Mouse (Mus musculus): ENCODE measurements around the gene Slc7a7. TPM values are rescaled to one million over a fixed set of nuclear protein-coding genes. Genes with fewer than 3 reads are reported as not detected.
A peak's percentile ranks its signal among the peaks of the same experiment; 100 is the strongest.

Gene Slc7a7
- total and polyA plus RNA-seq, 2 experiments, result 2.3 to 4.1 TPM

DNA sequence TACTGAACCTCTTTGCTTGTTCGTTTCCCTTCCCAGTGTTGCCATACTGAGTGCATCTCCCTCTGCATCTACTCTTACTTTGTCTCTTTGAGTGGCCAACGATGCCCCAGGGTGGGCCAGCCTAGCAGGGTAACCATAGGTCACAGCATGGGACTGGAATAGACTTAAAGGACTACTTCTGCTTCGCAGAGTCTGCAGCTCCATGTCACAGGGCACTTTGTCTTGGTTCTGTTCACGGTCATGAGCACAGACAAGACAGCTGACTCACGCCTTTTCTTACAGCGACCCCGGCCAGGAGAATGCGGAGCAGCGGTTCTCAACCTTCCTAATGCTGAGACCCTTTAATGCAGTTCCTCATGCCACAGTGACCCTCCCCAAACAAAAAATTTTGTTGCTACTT is 34.9 kb downstream of the Slc7a7 start:
- H3K9ac ChIP-seq (ENCODE audit: low read depth, low read length), result no peak overlapping the region
- no peaks in the 10 kb centered on the region for H3K79me2 ChIP-seq (ENCODE audit: control insufficient read depth, insufficient read depth, low read length)
- H3K4me3 ChIP-seq (ENCODE audit: insufficient read depth, low read depth, low read length), result no peak overlapping the region
- H3K27ac ChIP-seq (replicated peaks; ENCODE audit: insufficient read depth, low read depth, low read length), result peak overlapping the region; percentile 61
- 71% methylated on average over 9 of the region's 9 CpGs for WGBS
- H3K36me3 ChIP-seq (ENCODE audit: control insufficient read depth, insufficient read depth, low read length), result no peaks in the 10 kb centered on the region
- H3K4me1 ChIP-seq (ENCODE audit: control insufficient read depth, insufficient read depth, low read length), result peaks cover 19% of the 10 kb centered on the region
- DNase-seq (ENCODE audit: extremely low read depth, low read depth, low spot score), result no peak
- H3K27me3 ChIP-seq (ENCODE audit: control insufficient read depth, insufficient read depth, low read length), result no peaks in the 10 kb centered on the region
- TF ChIP-seq POLR2A (IDR thresholded peaks at IDR 0.05; ENCODE audit: extremely low read depth, insufficient read depth, low read length) (no peak), CTCF (IDR thresholded peaks at IDR 0.05; ENCODE audit: low read depth, low read length) (no peak)

DNA sequence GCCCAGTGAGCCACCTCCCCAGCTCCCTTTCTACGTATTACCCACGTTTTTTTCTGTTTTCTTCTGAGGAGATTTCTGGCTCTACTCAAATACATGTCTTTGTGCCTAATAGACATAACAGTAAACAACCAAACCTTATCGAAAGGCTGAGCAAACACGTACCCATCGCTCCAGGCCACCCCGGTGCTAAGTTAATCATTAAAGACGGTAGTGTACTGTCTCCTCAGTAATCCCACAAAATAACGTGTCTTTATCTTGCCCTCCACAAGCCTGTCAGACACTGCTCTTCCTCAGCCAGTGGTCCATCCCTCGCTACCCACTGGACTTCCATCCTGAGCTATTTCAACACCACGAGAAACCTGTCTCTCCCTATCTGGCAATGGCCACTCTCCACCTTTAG is 35.8 kb downstream of the Slc7a7 start:
- peak; percentile 86 for DNase-seq (ENCODE audit: extremely low read depth, low read depth, low spot score)
- peak overlapping the region; percentile 83 for H3K27ac ChIP-seq (replicated peaks; ENCODE audit: insufficient read depth, low read depth, low read length)
- H3K79me2 ChIP-seq (ENCODE audit: control insufficient read depth, insufficient read depth, low read length), result no peaks in the 10 kb centered on the region
- H3K4me3 ChIP-seq (ENCODE audit: insufficient read depth, low read depth, low read length), result no peak overlapping the region
- H3K36me3 ChIP-seq (ENCODE audit: control insufficient read depth, insufficient read depth, low read length), result no peaks in the 10 kb centered on the region
- H3K4me1 ChIP-seq (ENCODE audit: control insufficient read depth, insufficient read depth, low read length), result peaks cover 19% of the 10 kb centered on the region
- H3K27me3 ChIP-seq (ENCODE audit: control insufficient read depth, insufficient read depth, low read length), result no peaks in the 10 kb centered on the region
- no peak overlapping the region for H3K9ac ChIP-seq (ENCODE audit: low read depth, low read length)
- TF ChIP-seq POLR2A (IDR thresholded peaks at IDR 0.05; ENCODE audit: extremely low read depth, insufficient read depth, low read length) (no peak), CTCF (IDR thresholded peaks at IDR 0.05; ENCODE audit: low read depth, low read length) (no peak)
- WGBS, result 19% methylated on average over 10 of the region's 10 CpGs

DNA sequence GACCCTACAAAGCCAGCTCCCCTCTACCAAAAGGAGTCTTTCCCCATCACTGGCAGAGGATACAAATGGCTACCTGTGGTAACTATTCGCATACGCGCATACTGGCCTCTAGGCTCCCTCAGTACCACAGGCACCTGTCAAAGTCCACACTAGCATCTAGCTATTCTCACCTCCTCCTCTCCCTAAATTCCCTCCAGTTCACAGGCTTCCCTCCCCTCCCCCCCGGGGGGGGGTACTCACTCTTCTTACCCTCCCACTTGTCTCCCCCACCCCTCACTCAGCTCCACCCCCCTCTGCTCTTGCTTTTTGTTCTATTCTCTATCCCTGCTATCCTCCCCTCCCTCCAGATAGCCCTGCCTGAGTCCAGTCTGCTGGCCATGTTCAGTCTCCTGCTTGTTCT is 37.0 kb downstream of the Slc7a7 start:
- WGBS, result 79% methylated on average over 4 of the region's 4 CpGs
- Histone ChIP-seq H3K9ac (ENCODE audit: low read depth, low read length) (no peak overlapping the region), H3K4me3 (ENCODE audit: insufficient read depth, low read depth, low read length) (no peak overlapping the region), H3K36me3 (ENCODE audit: control insufficient read depth, insufficient read depth, low read length) (no peaks in the 10 kb centered on the region), H3K27me3 (ENCODE audit: control insufficient read depth, insufficient read depth, low read length) (no peaks in the 10 kb centered on the region), H3K27ac (replicated peaks; ENCODE audit: insufficient read depth, low read depth, low read length) (no peak overlapping the region), H3K4me1 (ENCODE audit: control insufficient read depth, insufficient read depth, low read length) (peaks cover 19% of the 10 kb centered on the region), H3K79me2 (ENCODE audit: control insufficient read depth, insufficient read depth, low read length) (no peaks in the 10 kb centered on the region)
- TF ChIP-seq CTCF (IDR thresholded peaks at IDR 0.05; ENCODE audit: low read depth, low read length) (no peak), POLR2A (IDR thresholded peaks at IDR 0.05; ENCODE audit: extremely low read depth, insufficient read depth, low read length) (no peak)
- DNase-seq (ENCODE audit: extremely low read depth, low read depth, low spot score), result no peak

DNA sequence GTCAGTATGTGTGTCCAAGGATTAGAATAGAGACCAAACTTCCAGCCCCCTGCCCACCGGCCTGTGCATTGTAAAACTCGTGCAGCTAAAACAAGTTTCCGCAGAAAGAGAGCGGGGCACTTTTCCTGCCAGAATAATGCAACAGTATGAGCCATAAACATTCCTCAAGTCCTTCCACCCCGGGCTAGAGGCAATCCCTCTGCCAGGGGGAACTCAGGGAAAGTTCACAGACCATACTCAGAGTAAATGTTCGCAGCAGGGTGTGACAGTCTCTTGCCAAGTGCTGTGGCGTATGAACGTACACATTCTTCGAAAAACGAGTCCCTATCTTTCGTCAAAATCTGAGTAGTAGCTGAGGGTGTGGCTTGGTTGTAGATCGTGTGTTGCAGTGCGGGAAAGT is 38.0 kb downstream of the Slc7a7 start:
- H3K36me3 ChIP-seq (ENCODE audit: control insufficient read depth, insufficient read depth, low read length), result no peaks in the 10 kb centered on the region
- TF ChIP-seq CTCF (IDR thresholded peaks at IDR 0.05; ENCODE audit: low read depth, low read length), result no peak
- no peak for TF ChIP-seq POLR2A (IDR thresholded peaks at IDR 0.05; ENCODE audit: extremely low read depth, insufficient read depth, low read length)
- no peaks in the 10 kb centered on the region for H3K27me3 ChIP-seq (ENCODE audit: control insufficient read depth, insufficient read depth, low read length)
- no peak overlapping the region for H3K4me3 ChIP-seq (ENCODE audit: insufficient read depth, low read depth, low read length)
- WGBS, result 82% methylated on average over 13 of the region's 13 CpGs
- H3K4me1 ChIP-seq (ENCODE audit: control insufficient read depth, insufficient read depth, low read length), result peaks cover 19% of the 10 kb centered on the region
- H3K27ac ChIP-seq (replicated peaks; ENCODE audit: insufficient read depth, low read depth, low read length), result no peak overlapping the region
- H3K9ac ChIP-seq (ENCODE audit: low read depth, low read length), result no peak overlapping the region
- DNase-seq (ENCODE audit: extremely low read depth, low read depth, low spot score), result no peak
- H3K79me2 ChIP-seq (ENCODE audit: control insufficient read depth, insufficient read depth, low read length), result 0 out of 2 replicates have a peak, but pooled peaks cover under 1% of the 10 kb centered on the region

DNA sequence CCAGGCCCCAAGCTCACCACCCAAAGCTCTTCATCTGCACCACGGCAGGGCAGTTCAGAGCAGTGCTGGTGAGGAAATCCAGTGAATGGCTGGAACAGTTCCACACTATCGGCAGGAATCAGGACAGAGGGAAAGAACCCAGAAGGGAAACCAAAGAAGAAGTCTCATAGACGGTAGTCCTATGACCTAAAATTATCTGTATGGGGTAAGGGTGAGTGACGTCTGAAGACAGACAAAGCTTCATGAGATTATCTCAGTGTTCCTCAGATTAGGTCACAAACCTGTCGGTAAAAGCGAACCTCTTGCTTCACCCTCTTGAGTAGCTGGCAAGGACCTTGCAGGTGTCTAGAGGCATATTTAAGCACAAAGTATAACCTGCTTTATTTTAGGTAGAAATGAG is 40.4 kb downstream of the Slc7a7 start:
- DNase-seq (ENCODE audit: extremely low read depth, low read depth, low spot score), result no peak
- H3K79me2 ChIP-seq (ENCODE audit: control insufficient read depth, insufficient read depth, low read length), result 0 out of 2 replicates have a peak, but pooled peaks cover 2% of the 10 kb centered on the region
- no peak overlapping the region for H3K9ac ChIP-seq (ENCODE audit: low read depth, low read length)
- no peaks in the 10 kb centered on the region for H3K27me3 ChIP-seq (ENCODE audit: control insufficient read depth, insufficient read depth, low read length)
- TF ChIP-seq POLR2A (IDR thresholded peaks at IDR 0.05; ENCODE audit: extremely low read depth, insufficient read depth, low read length) (no peak), CTCF (IDR thresholded peaks at IDR 0.05; ENCODE audit: low read depth, low read length) (no peak)
- 68% methylated on average over 6 of the region's 6 CpGs for WGBS
- H3K4me3 ChIP-seq (ENCODE audit: insufficient read depth, low read depth, low read length), result no peak overlapping the region
- H3K36me3 ChIP-seq (ENCODE audit: control insufficient read depth, insufficient read depth, low read length), result no peaks in the 10 kb centered on the region
- H3K4me1 ChIP-seq (ENCODE audit: control insufficient read depth, insufficient read depth, low read length), result peaks cover 6% of the 10 kb centered on the region
- H3K27ac ChIP-seq (replicated peaks; ENCODE audit: insufficient read depth, low read depth, low read length), result no peak overlapping the region

DNA sequence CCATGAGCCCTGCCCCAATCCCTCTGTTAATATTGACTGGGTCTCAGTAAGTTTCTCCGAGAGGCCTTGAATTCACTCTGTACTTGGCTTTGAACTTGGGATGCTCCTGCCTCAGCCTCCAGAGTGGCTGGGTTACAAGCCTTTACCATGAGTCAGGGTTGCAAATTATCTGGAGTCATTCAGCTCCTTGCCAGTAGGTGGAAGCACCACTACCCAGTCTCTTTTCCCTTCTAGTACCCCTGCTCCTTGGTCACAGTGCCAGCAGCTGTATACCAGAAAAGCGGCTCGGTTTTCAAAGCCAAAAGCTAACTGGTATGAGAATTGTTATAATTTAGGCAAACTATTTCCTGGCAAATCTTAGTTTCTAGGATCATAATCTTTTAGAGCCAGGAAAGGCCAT is 41.7 kb downstream of the Slc7a7 start:
- Histone ChIP-seq H3K4me3 (ENCODE audit: insufficient read depth, low read depth, low read length) (no peak overlapping the region), H3K36me3 (ENCODE audit: control insufficient read depth, insufficient read depth, low read length) (0 out of 2 replicates have a peak, but pooled peaks cover 2% of the 10 kb centered on the region), H3K27me3 (ENCODE audit: control insufficient read depth, insufficient read depth, low read length) (no peaks in the 10 kb centered on the region), H3K9ac (ENCODE audit: low read depth, low read length) (no peak overlapping the region), H3K79me2 (ENCODE audit: control insufficient read depth, insufficient read depth, low read length) (0 out of 2 replicates have a peak, but pooled peaks cover 2% of the 10 kb centered on the region), H3K4me1 (ENCODE audit: control insufficient read depth, insufficient read depth, low read length) (no peaks in the 10 kb centered on the region), H3K27ac (replicated peaks; ENCODE audit: insufficient read depth, low read depth, low read length) (no peak overlapping the region)
- peak; percentile 34 for DNase-seq (ENCODE audit: extremely low read depth, low read depth, low spot score)
- TF ChIP-seq POLR2A (IDR thresholded peaks at IDR 0.05; ENCODE audit: extremely low read depth, insufficient read depth, low read length), result no peak
- peak; percentile 66 for TF ChIP-seq CTCF (IDR thresholded peaks at IDR 0.05; ENCODE audit: low read depth, low read length)
- 44% methylated on average over 3 of the region's 3 CpGs for WGBS

Data from liver, adult 2 months (tissue).